Mouse (Mus musculus) embryonic fibroblast, embryonic 13.5 days (primary cell): Measurements from ENCODE around the gene Dars2.

ENCODE experiments used
- CTCF ChIP-seq: IDR thresholded peaks from 2 replicates; pipeline ENCODE4 v1.5.1; 2011; ENCODE audit warnings: mild to moderate bottlenecking, control low read depth, low read length, moderate library complexity, borderline replicate concordance; ENCODE audit not compliant: insufficient read depth
- POLR2A ChIP-seq: IDR thresholded peaks from 2 replicates; pipeline ENCODE4 v1.6.1; 2011; ENCODE audit warnings: low read depth, mild to moderate bottlenecking, control low read depth, low read length, moderate library complexity

GRCm38 (mm10) chr1:161027196-161027595 is 43.3 kb downstream of the Dars2 start:
- no peak for TF ChIP-seq CTCF
- no peak for TF ChIP-seq POLR2A
